Mouse (Mus musculus) ES-Bruce4 (cell line): ENCODE data around the gene Fat3. TPM values are rescaled to one million over a fixed set of nuclear protein-coding genes. Genes with fewer than 3 reads are reported as not detected.

ENCODE experiments used
- H3K27ac ChIP-seq: 2 replicates; pipeline ENCODE4 v1.5.1; 2012; ENCODE audit warnings: low read length, inconsistent platforms; ENCODE audit not compliant: insufficient read depth
- H3K27me3 ChIP-seq: 2 replicates; pipeline ENCODE4 v1.6.1; 2012; ENCODE audit warnings: mild to moderate bottlenecking, low read length, inconsistent platforms; ENCODE audit not compliant: control insufficient read depth, poor library complexity, insufficient read depth, severe bottlenecking
- H3K36me3 ChIP-seq: 2 replicates; pipeline ENCODE4 v1.6.1; 2012; ENCODE audit warnings: inconsistent platforms, mild to moderate bottlenecking, low read length, moderate library complexity; ENCODE audit not compliant: control insufficient read depth, poor library complexity, insufficient read depth, severe bottlenecking
- H3K4me1 ChIP-seq: one replicate; pipeline ENCODE4 v1.8.1; 2011; ENCODE audit warnings: low read length; ENCODE audit not compliant: control insufficient read depth, insufficient read depth
- H3K4me3 ChIP-seq: 2 replicates; pipeline ENCODE4 v1.5.1; 2011; ENCODE audit warnings: low read depth, mild to moderate bottlenecking, low read length
- H3K9ac ChIP-seq: 2 replicates; pipeline ENCODE4 v1.6.1; 2012; ENCODE audit warnings: low read depth, mild to moderate bottlenecking, inconsistent platforms; ENCODE audit not compliant: poor library complexity, severe bottlenecking
- H3K9me3 ChIP-seq: replicated peaks from 2 replicates; pipeline ENCODE4 v1.6.1; 2012; ENCODE audit warnings: mild to moderate bottlenecking, low read length, inconsistent platforms; ENCODE audit not compliant: control insufficient read depth, poor library complexity, insufficient read depth, severe bottlenecking
- CTCF ChIP-seq: IDR thresholded peaks from one replicate; pipeline ENCODE4 v1.8.1; 2011; ENCODE audit warnings: low read depth, low read length
- EP300 ChIP-seq: IDR thresholded peaks from 2 replicates; pipeline ENCODE4 v1.6.1; 2011; ENCODE audit warnings: low read depth, low read length; ENCODE audit not compliant: insufficient read depth
- POLR2A ChIP-seq: IDR thresholded peaks from one replicate; pipeline ENCODE4 v1.8.1; 2011; ENCODE audit warnings: low read length; ENCODE audit not compliant: insufficient read depth
- polyA plus RNA-seq: library from polyadenylated mRNA; stranded (reverse); fragments of >200 nt; gene quantifications from 2 replicates; pipeline ENCODE4 v1.2.4, GENCODE M21; 2011; ENCODE audit warnings: low read depth; ENCODE audit not compliant: missing spikeins, insufficient read depth, insufficient read length

Fat3 gene
- polyA plus RNA-seq, 1 experiment: 0.12 TPM

DNA sequence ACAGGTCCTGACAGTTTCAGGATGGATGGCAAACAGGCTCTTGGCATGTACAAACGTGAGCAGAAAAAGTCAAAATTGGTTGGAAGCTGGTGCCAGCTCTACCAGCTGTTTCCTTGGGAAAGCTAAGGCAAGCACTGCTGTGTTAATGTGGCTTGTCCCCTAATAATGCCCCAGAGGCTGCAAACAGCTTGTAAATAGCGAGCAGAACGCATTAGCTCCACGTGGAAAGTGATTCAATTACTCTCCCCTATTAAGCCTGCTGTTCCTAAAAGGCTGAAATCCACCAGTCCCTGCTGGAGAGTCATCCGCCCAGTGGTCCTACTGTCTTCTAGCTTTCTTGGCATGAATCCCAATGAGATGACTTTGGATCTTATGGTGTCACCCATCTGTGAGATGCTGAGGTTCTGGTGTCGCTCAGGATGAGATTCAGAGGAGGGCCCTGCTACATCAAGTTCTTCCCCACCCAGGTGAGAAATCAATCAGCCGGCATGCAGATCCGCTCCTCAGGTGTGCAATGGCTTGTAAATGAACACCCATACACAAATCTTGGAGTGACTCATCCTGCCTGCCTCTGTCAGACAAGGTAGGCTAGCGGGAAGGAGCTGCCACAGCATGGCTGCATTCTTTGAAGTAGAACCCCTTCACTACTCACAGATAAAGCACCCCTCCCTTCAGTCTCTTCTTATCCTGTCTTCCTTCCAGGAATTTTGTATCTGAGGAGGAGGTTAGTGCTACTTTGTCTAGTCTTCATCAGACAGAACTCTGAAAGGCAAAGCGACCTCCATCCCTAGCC, 634.6 kb downstream of the Fat3 start:
- Histone ChIP-seq H3K9ac (no peak overlapping the region), H3K9me3 (no peaks in the 10 kb centered on the region), H3K4me1 (no peaks in the 10 kb centered on the region), H3K27me3 (no peaks in the 10 kb centered on the region), H3K4me3 (no peak overlapping the region), H3K27ac (no peak overlapping the region), H3K36me3 (no peaks in the 10 kb centered on the region)
- TF ChIP-seq CTCF: no peak
- no peak for TF ChIP-seq POLR2A

DNA sequence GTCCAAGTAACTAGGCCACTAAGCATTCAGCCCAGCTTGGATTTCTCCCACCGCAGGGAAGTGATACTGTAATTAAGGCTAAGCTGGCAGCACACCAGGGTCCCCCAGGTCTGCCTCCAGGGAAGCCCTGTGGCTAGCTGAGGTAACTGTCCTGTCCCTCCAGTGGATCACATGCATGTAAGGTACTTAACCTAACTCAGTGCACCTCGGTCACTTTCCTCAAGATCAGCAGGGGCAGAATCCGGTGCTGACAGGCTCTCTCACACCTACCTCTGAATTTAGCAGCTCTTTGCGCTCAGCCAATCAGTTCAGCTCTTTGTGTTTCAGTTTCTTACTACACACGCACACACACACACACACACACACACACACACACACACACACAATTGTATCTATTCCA, 639.7 kb downstream of the Fat3 start:
- no peak overlapping the region for H3K27ac ChIP-seq
- H3K4me1 ChIP-seq: no peaks in the 10 kb centered on the region
- no peaks in the 10 kb centered on the region; the same call in 1 of the 2 replicates for H3K9me3 ChIP-seq
- H3K4me3 ChIP-seq: no peak overlapping the region
- TF ChIP-seq CTCF: no peak
- TF ChIP-seq EP300: no peak
- TF ChIP-seq POLR2A: no peak
- H3K36me3 ChIP-seq: no peaks in the 10 kb centered on the region
- H3K9ac ChIP-seq: no peak overlapping the region
- no peaks in the 10 kb centered on the region for H3K27me3 ChIP-seq
